Mouse (Mus musculus) skeletal muscle tissue, postnatal 0 days (tissue): ENCODE measurements around the gene Tcf21. TPM values are rescaled to one million over a fixed set of nuclear protein-coding genes. Genes with fewer than 3 reads are reported as not detected.

Source experiments
- polyA plus RNA-seq: library from polyadenylated mRNA; unstranded; fragments of >200 nt; fragmentation: Nextera tagmentation; extraction: Ambion mirVana; gene quantifications from 2 replicates; pipeline ENCODE4 v1.2.1, GENCODE M21; 2015

The Tcf21 gene
- polyA plus RNA-seq, result 0.12 TPM in 1 of 2 replicates, not detected in the other

GRCm38 (mm10) chr10:22819871-22820590 lies at the start of gene Tcf21:
Tcf21 (minus strand) TSS chr10:22820174.

Other genes starting within 250 kb of the Tcf21 start
- 4.2 TPM in 2 replicates for gene Slc2a12, start 175.2 kb downstream of the Tcf21 start, polyA plus RNA-seq
- gene Tbpl1, start 88.2 kb downstream of the Tcf21 start, polyA plus RNA-seq, result 42.5 and 43.3 TPM in 2 replicates